Mouse (Mus musculus) cerebellum, adult 2 months (tissue): ENCODE results near the gene Dnase1l2.

Experiments
- CTCF ChIP-seq: fragments of 200-500 bp; IDR thresholded peaks from 2 replicates; pipeline ENCODE4 v1.5.1; 2011; ENCODE audit warnings: low read depth, mild to moderate bottlenecking, control low read depth, low read length, moderate library complexity, borderline replicate concordance; ENCODE audit not compliant: insufficient read depth
- POLR2A ChIP-seq: fragments of 200-500 bp; IDR thresholded peaks from 2 replicates; pipeline ENCODE4 v1.6.1; 2011; ENCODE audit warnings: low read length, control low read depth, borderline replicate concordance; ENCODE audit not compliant: insufficient read depth

DNA sequence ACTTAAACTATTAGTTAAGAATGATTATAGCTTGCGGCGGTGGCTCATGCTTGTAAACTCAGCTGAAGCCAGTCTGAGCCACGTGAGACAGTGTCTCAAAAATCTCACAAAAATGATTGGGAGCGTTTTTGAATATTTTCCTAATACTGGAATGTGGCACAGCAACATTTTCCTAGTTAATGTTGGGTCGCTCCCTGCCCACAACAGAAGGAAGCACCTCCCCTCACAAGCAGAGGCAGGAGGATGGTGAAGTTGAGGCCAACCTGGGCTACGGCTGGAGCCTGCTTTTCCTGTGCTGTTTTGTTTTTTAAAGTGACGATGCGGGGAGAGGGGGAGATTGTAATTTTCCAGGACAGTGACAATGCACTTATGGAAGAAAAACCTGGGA is 15.7 kb downstream of the Dnase1l2 start:
- TF ChIP-seq CTCF = no peak
- TF ChIP-seq POLR2A = no peak
